In the genomic region with DNA sequence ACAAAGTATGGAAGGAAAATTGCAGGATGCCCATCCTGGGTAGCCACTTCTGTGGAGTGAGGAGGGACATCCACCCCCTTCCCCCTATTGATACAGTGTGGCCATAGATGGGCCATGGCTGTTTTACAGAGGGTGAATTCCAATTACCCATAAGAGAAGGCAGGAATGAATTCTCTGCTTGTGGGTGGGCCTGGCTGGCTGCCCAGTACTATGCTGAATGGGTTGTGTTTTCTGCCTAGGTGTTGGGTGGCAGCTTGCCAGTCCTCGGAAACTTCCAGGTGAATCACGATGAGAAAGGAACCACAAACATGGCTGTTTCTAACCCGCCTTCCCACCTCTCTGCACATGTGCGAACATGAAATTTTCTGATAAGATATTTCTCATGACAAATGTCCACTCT, we compare ENCODE assay signal across 16 mouse cellular contexts.
DNase-seq lines count a peak whose midpoint lies in the region; ATAC-seq lines count a peak whose summit lies in the region.
"Had no signal": no experiment of that assay in that cellular context is flagged by ENCODE, and none has a peak within 500 bp of the region (broad histone marks: within the 10 kb centered on the region; RNA-seq: fewer than 3 reads in every experiment).

No protein-coding gene starts in this region.

- H3K27ac ChIP-seq in kidney, embryonic 14.5 days (ENCODE audit: low read depth, low read length): no peak overlapping the region
- H3K27ac ChIP-seq: forebrain, embryonic 15.5 days; kidney, embryonic 15.5 days; liver, embryonic 12.5 days; macrophage had no signal

- peak; percentile 38 to 44 for DNase-seq in cerebellum, postnatal 10 days
- DNase-seq in cerebellum, adult 11-12 months: no peak
- peak; percentile 21 to 44 for DNase-seq in kidney, postnatal 4 days
- peak; percentile 19 for DNase-seq in gonadal fat pad, adult 2 months (ENCODE audit: low read depth)
- peak; percentile 40 for DNase-seq in right cerebral cortex, postnatal 14 days
- no peak for DNase-seq in heart, postnatal 36 days
- DNase-seq in gastrocnemius, postnatal 4 days (ENCODE audit: low spot score in 2 of 2): no peak
- DNase-seq: adrenal gland, postnatal 36 days; heart, postnatal 10 days; midbrain, embryonic 14.5 days had no signal

- no peak overlapping the region for H3K4me3 ChIP-seq in kidney, embryonic 14.5 days (ENCODE audit: low read length)
- H3K4me3 ChIP-seq: forebrain, embryonic 15.5 days; kidney, embryonic 15.5 days; liver, embryonic 12.5 days had no signal

- WGBS in kidney, embryonic 14.5 days: 66% methylated on average over 4 of the region's 4 CpGs

- H3K36me3 ChIP-seq in kidney, embryonic 14.5 days (ENCODE audit: control insufficient read depth, insufficient read depth, low read length): no peaks in the 10 kb centered on the region
- H3K36me3 ChIP-seq: forebrain, embryonic 15.5 days; kidney, embryonic 15.5 days; liver, embryonic 12.5 days had no signal

- H3K9ac ChIP-seq in kidney, embryonic 14.5 days (ENCODE audit: low read depth, low read length): no peak overlapping the region
- H3K9ac ChIP-seq: forebrain, embryonic 15.5 days; kidney, embryonic 15.5 days; liver, embryonic 12.5 days had no signal

- no peaks in the 10 kb centered on the region; the same call in 1 of the 2 replicates for H3K9me3 ChIP-seq in kidney, embryonic 14.5 days (ENCODE audit: control insufficient read depth, low read length)
- H3K9me3 ChIP-seq: forebrain, embryonic 15.5 days; kidney, embryonic 15.5 days; liver, embryonic 12.5 days had no signal

- no peaks in the 10 kb centered on the region for H3K4me1 ChIP-seq in kidney, embryonic 14.5 days (ENCODE audit: control insufficient read depth, insufficient read depth, low read length)
- H3K4me1 ChIP-seq: forebrain, embryonic 15.5 days; liver, embryonic 12.5 days had no signal

- H3K27me3 ChIP-seq in kidney, embryonic 14.5 days (ENCODE audit: control insufficient read depth, insufficient read depth, low read length): no peaks in the 10 kb centered on the region
- H3K27me3 ChIP-seq: CH12.LX had no signal

- no peak for ATAC-seq in kidney, embryonic 14.5 days (ENCODE audit: low FRiP score, low TSS enrichment)
- ATAC-seq: forebrain, embryonic 15.5 days; liver, embryonic 12.5 days had no signal

- no peak overlapping the region for H3K4me2 ChIP-seq in kidney, embryonic 14.5 days (replicated peaks; ENCODE audit: low read depth, low read length)
- H3K4me2 ChIP-seq: forebrain, embryonic 15.5 days; kidney, embryonic 15.5 days; liver, embryonic 12.5 days had no signal

- intact Hi-C loops in heart, postnatal 36 days (cut with DNase I): no loop called here

Comparison
In these comparisons a context has a peak if more than half of its experiments do, and no peak if none do; other contexts are left out.
1. DNase-seq: peak in cerebellum, postnatal 10 days (2 of 2), kidney, postnatal 4 days (2 of 2), gonadal fat pad, adult 2 months (single experiment) and right cerebral cortex, postnatal 14 days (single experiment); none in cerebellum, adult 11-12 months (single experiment), heart, postnatal 36 days (0 of 2) and gastrocnemius, postnatal 4 days (0 of 2).